Mouse (Mus musculus): ENCODE results near the gene Oser1.

GRCm38 (mm10) chr2:163433971-163434370, 9.5 kb upstream of the Oser1 start:
- TF ChIP-seq EP300 (IDR thresholded peaks at IDR 0.05; ENCODE audit: insufficient read depth, low read depth, low read length) = no peak
- TF ChIP-seq POLR2A (IDR thresholded peaks at IDR 0.05; ENCODE audit: insufficient read depth, low read depth, low read length) = no peak

Measured in heart, adult 2 months (tissue).